Mouse (Mus musculus): ENCODE results near the gene Olfr1157.

Gene Olfr1157

DNA sequence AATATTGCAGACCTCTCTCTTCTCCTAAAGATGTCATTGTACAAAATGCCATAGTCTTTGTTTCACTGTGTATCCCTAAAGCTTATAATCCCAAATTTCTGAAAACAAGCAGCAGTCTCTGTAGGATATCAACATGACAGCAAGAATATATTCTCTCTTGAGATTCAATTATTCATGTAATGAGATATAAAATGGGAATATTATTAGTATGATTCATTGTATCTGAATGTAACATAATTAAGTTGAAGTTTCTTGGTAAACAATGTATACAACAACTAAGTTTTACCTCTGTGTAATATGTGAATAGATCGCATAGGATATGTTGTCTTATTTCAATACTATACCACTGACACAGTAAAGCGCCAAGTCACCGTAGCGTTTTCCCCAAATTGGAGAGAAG lies at the start of gene Olfr1157:
Olfr1157 (minus strand) TSS at position 101 of the 400 bp plus-strand sequence.
- DNase-seq (ENCODE audit: low read depth in 2 of 2, low spot score in 2 of 2): no peak

GRCm38 (mm10) chr2:88007515-88008318 lies 39.6 kb upstream of the Olfr1157 start, which contains the start of gene Olfr1160:
TSS of gene Olfr1160 (minus strand) at chr2:88008268.
- DNase-seq (ENCODE audit: low read depth in 2 of 2, low spot score in 2 of 2): no peak

DNA sequence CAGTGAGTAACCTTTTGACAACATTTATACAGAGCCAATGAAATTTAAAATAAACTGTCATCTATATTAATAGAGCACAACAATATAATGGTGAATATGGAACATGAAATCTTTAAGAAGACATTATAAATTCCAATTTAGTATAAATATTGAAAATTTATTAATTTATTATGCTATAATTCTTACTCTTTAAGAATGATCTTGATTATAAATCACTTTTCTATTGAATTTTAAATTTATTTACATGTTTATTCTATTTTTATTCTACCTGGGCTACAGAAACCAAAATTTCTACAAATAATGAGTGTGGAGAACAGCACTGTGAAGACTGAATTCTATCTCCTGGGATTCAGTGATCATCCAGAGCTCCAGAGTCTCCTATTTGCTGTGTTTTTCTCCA lies 21.7 kb upstream of the Olfr1157 start, which contains the start of gene Olfr1158:
Olfr1158 (plus strand) TSS at position 301 of the 400 bp plus-strand sequence.
- DNase-seq (ENCODE audit: low read depth in 2 of 2, low spot score in 2 of 2): no peak

DNA sequence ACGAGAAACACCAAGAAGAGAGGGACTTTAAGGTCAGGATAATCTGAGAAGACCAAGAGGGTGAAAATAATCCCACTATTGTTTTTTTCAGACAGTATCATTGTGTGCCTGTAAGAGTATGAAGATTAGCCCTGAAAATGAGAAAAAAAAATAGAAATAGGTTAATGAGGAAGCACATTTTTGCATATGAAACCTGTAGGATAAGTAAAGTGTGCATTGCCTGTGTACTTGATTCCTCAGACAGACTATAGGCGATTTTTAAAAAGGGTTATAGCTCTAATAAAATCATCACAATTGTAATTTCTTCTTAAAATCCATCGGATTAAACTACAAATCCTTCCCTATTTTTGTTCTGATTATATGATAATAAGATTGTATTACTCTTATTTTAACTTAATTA lies 6.5 kb upstream of the Olfr1157 start, which contains the start of gene Olfr74:
Olfr74 (minus strand) TSS at position 101 of the 400 bp plus-strand sequence.
- DNase-seq (ENCODE audit: low read depth in 2 of 2, low spot score in 2 of 2): no peak

- DNase-seq (ENCODE audit: low read depth in 2 of 2, low spot score in 2 of 2): no peak
Measured at GRCm38 (mm10) chr2:87953000-87953399, 15.1 kb downstream of the Olfr1157 start, which contains the start of gene Olfr1156. TSS of gene Olfr1156 (minus strand) at chr2:87953100.

DNA sequence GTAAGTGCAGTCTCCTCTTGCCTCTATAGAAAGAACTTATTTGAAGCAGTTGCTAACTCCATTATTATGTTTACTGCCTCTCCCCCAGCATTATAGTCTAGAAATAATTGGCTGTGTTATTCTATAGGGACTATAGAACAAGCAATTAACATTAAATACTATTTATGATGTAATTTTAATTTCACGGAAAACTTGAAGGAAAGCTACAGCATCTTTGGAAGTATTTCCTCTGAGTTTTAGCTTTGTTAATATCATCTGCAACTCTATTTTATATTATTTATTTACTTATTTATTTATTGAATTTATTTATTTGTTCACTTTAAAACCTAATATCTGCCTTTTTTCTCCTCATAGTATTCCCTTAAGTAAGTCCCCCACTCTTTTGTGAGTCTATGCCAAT lies 23.1 kb downstream of the Olfr1157 start, which contains the start of gene Olfr1155:
Olfr1155 (minus strand) TSS at position 101 of the 400 bp plus-strand sequence.
- DNase-seq (ENCODE audit: low read depth in 2 of 2, low spot score in 2 of 2): no peak

Measured in CD8-positive naive resting alpha-beta T cell, adult 2 months (primary cell).